9 mouse cellular contexts compared by ENCODE assay signal in genomic region chr4:131743831-131744684, GRCm38 (mm10).
DNase-seq lines count a peak whose midpoint lies in the region; ATAC-seq lines count a peak whose summit lies in the region.
"Had no signal": no experiment of that assay in that cellular context is flagged by ENCODE, and none has a peak within 500 bp of the region (broad histone marks: within the 10 kb centered on the region; RNA-seq: fewer than 3 reads in every experiment).

No protein-coding gene starts in this region.

- DNase-seq in gastrocnemius, postnatal 36 days = peak; percentile 8 to 19
- peak; percentile 33 for DNase-seq in kidney, adult 18-20 months
- DNase-seq in lung, postnatal 14 days = peak; percentile 48
- no peak for DNase-seq in frontal cortex, adult 2 months (ENCODE audit: extremely low spot score in 1 of 2, low spot score in 1 of 2)
- no peak for DNase-seq in cerebellum, postnatal 10 days
- no peak for DNase-seq in testis, postnatal 10 days (ENCODE audit: low spot score)
- DNase-seq: thymus, postnatal 36 days had no signal

- ATAC-seq in common myeloid progenitor, adult 5-6 weeks (replicated peaks; ENCODE audit: low read depth, poor library complexity, severe bottlenecking) = peak; percentile 60
- ATAC-seq in activated CD4-positive, CD25-positive, alpha-beta regulatory T cell, adult 4 months = no peak

- intact Hi-C loops in gastrocnemius, postnatal 36 days (cut with DNase I) = no loop called here

Comparison
In these comparisons a context has a peak if more than half of its experiments do, and no peak if none do; other contexts are left out.
1. DNase-seq: peak in gastrocnemius, postnatal 36 days (2 of 2), kidney, adult 18-20 months (single experiment) and lung, postnatal 14 days (single experiment); none in frontal cortex, adult 2 months (0 of 2), cerebellum, postnatal 10 days (0 of 2) and testis, postnatal 10 days (single experiment).